In genomic region chr15:99217630-99218029, GRCm38 (mm10) we compare ENCODE assay signal across 18 mouse cellular contexts.
"Had no signal": no experiment of that assay in that cellular context is flagged by ENCODE, and none has a peak within 500 bp of the region (broad histone marks: within the 10 kb centered on the region; RNA-seq: fewer than 3 reads in every experiment).

No protein-coding gene starts in this region.

- H3K4me2 ChIP-seq: lung, embryonic 14.5 days; midbrain, embryonic 12.5 days; neural tube, embryonic 13.5 days; neural tube, embryonic 15.5 days; stomach, embryonic 15.5 days had no signal

- H3K9ac ChIP-seq: lung, embryonic 14.5 days; midbrain, embryonic 12.5 days; neural tube, embryonic 13.5 days; neural tube, embryonic 15.5 days; stomach, embryonic 15.5 days had no signal

- H3K9me3 ChIP-seq: midbrain, embryonic 10.5 days; midbrain, embryonic 12.5 days; neural tube, embryonic 13.5 days; neural tube, embryonic 15.5 days; stomach, embryonic 15.5 days had no signal

- DNase-seq: lung, adult 18-20 months; lung, embryonic 14.5 days; lung, postnatal 10 days; lung, postnatal 4 days; midbrain, embryonic 14.5 days; retina, postnatal 1 day; right cerebral cortex, postnatal 14 days; thymus, adult 2 months; thymus, postnatal 25 days; thymus, postnatal 4 days had no signal

- H3K4me3 ChIP-seq: midbrain, embryonic 10.5 days; midbrain, embryonic 12.5 days; myocyte; neural tube, embryonic 13.5 days; neural tube, embryonic 15.5 days; stomach, embryonic 15.5 days had no signal

- H3K27ac ChIP-seq: midbrain, embryonic 10.5 days; midbrain, embryonic 12.5 days; neural tube, embryonic 13.5 days; neural tube, embryonic 15.5 days; stomach, embryonic 15.5 days; stomach, postnatal 0 days had no signal

- ATAC-seq: midbrain, embryonic 16.5 days had no signal

- H3K4me1 ChIP-seq: midbrain, embryonic 12.5 days; neural tube, embryonic 15.5 days; stomach, embryonic 15.5 days had no signal
